Mouse (Mus musculus): ENCODE measurements at regions not wholly inside any gene's neighbourhood (a gene's known extent, or its start where the extent isn't known, plus 50 kb on each side); places are given as distances from the start of the nearest gene placed in this dataset.

GRCm38 (mm10) chr4:142785386-142785785 is 427.4 kb downstream of the Prdm2 start:
- no peak for DNase-seq (ENCODE audit: low spot score)

DNA sequence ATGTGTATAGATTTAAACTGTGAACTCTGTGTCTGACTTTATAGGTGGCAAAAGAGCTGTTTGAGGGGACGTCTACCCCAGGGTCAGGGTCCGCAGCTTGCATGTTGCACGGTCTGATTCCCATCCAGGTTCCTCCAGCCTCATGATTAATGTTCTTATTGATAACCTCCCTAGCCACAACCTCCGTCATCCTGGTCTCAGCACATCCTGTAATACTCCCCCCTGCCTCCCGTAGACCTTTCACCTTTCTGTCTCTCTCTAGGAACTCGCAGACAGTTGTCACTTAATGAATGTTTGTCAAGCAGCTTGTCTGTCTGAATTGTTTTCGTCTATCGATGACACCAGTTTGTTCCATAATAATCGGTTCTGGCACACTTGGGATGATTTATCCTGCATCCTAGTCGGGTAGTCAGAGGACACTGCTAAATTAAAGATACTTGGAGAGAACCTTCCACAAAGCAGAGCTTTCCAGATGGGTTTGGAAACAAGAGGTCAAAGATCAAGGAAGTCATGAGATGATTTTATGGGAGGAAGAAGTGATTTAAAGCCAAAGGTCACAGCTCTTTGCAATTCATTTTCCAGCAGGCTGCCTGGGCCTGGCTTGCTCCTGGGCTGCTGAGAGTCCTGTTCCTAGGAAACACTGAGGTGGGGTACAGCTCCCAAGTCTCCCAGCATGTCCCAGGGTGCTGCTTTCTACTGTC is 435.9 kb downstream of the Prdm2 start:
- no peak for DNase-seq (ENCODE audit: low spot score)

DNA sequence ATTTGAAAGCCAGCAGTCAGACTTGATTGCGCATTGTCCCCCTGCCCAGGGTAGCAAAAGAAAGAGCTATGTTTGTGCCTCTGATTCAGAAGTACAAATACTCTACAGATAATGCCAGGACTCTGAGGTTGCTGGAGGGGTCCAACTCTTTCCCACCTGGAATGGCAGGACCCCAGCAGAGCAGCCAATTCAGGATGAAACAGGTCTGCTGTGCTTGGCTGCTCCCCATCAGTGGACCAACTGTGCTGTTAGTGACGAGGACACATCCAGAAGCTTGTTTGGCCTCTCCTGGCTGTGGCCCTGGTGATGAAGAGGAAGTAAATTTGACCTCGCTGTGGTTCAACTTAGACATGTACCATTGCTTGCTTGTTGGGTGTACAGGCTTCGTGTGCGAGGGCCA is 437.8 kb downstream of the Prdm2 start:
- no peak for DNase-seq (ENCODE audit: low spot score)

DNA sequence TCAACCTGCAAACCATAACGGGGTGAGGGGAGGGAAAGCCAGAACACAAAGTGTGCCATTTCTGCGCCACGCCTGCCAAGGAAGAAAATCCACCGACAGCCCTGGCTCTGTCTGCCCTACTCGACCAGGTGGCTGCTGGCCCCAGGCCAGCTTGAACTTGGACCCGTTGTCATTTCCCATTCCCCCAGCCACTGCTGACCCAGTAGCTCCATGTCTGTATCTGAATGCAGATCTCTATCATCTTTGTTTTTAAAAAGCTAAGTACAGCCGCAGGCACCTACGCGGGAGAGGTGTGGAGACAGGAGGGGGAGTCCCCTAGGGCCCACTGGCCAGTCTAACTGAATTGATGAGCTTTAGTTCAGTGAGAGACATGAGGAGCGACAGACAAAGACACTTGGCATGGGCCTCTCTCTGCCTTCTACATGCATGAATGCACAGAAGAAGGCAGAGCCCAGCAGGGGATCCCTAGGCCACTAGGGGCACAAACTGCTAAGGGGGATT is 439.1 kb downstream of the Prdm2 start:
- no peak for DNase-seq (ENCODE audit: low spot score)

DNA sequence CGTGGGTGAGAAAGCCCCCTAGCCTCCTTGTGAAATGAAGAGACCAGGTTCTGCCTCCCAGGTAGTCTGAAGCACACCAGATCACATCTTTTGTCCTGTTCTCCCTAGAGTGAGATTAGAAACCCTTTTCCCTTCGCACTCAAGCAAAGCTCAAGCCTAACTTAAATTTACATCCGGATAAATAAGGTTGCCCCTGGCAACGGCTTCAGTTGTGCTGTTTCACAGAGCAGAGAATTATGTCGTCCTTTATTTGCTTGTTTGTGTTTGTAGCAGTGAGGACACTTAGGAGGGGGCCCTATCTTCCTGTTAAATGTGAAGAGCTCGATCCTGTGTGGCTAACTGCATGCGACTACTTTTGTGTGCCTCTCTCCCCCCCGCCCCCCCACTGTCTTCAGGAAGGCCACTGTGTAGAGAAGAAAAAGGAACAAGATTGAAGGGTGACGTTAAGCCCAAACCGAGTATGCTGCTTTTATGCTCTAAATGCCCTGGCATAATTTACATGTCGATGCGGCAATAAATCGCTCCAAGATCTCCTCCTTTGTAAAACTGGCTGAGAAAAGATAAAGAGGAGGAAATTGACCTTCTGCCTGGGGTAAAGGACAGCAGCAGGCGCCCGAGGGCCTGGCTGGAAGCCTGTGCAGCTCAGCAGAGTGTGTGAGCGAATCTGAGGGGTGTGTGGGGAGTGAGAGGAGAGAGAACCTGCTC is 439.9 kb downstream of the Prdm2 start:
- no peak for DNase-seq (ENCODE audit: low spot score)

- no peak for DNase-seq (ENCODE audit: low spot score)
Measured at GRCm38 (mm10) chr4:142771520-142772150, 441.2 kb downstream of the Prdm2 start.

DNA sequence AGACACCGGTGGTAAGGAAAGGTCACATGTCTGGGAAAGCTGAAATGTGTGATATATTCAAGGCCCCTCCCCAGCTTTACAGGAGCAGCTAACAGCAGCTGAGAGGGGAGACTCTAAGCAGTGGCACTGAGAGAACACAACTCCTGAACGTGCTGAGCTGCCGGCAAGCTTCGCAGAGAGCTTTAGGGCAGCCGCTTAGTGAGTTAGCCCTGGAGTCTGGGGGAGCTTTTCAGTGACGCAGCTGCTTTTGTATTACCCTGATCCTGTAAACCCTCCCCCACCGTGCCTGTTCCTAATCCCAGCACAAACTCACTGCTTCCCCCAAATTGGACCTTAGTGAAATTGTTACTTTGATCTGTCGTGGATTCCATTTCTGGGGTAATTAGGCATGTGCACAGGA is 442.6 kb downstream of the Prdm2 start:
- DNase-seq (ENCODE audit: low spot score): no peak

DNA sequence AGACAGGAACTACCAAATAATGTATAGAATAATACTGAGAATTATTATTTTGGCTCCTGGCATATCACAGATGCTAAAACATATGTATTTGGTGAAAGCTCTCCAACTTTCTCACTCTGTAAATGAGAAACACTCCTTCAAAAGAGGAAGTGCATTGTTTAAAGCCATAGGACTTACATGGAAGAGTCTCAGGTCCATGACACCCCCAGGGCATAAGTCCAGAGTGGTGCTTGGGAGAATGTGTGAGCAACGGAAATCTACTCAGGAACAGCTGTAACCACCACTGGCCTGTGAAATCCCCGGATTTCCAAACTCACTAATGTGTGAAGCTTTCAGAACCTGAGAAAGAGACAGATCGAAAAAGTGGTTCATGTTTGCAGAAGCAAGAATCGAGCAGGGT is 445.1 kb downstream of the Prdm2 start:
- DNase-seq (ENCODE audit: low spot score): no peak

DNA sequence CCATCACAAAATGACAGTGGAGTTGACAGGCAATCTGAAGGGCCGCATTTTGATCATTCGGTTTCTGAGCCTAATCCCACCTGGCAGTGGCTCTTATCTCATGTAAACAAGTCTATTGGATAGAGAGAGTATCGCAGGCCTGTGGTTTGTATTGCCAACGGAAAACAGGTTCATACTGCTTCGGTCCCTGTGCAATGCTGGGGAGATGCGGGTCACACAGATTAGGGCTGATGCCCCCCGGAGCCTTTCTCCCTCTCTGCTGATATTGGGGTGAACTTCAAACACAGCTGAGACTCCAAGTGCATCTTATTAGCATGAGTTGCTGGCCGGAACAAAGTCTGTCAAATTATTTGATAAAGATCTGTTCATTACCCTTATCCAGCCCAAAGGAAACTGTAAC is 451.2 kb downstream of the Prdm2 start:
- no peak for DNase-seq (ENCODE audit: low spot score)

DNA sequence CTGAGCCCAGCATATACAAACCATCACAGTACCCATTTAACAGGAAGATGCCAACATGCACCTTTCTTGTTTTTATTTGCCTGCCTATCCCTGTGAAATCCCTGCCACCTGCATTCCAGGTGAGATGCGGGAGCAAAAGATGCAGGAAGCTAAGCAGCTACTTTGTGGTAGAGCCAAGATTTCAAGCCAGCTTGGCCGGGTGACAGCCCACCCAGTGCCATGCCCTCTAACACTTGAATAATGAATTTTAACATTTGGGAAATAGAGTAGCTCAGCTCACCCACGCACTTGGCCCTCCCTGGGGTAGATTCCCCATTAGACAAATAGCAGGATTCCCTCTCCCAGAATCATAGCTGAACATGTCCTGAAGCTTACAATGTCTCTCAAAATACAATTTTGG is 454.7 kb downstream of the Prdm2 start:
- no peak for DNase-seq (ENCODE audit: low spot score)

- DNase-seq (ENCODE audit: low spot score): no peak
Measured at GRCm38 (mm10) chr4:142756332-142756731, 456.5 kb downstream of the Prdm2 start.

DNA sequence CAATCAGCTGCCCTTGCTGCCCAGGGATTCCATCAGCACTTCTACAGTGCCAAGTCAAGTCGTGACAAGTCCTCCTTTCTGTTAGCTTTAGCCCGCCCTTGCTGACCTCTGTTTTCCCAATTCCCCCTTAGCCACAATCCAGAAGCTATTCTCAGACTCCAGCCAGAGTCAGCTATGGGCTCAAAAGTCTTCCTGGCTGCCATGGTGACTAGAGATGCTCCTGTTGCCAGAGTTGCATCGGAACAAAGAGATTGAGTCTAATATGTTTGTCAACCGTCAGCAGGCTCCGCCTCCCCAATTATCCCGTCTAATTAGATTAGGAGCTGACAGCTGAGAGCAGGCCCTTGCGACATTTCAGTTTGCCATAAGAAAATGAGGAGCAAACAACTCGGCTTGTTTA is 462.9 kb downstream of the Prdm2 start:
- no peak for DNase-seq (ENCODE audit: low spot score)

DNA sequence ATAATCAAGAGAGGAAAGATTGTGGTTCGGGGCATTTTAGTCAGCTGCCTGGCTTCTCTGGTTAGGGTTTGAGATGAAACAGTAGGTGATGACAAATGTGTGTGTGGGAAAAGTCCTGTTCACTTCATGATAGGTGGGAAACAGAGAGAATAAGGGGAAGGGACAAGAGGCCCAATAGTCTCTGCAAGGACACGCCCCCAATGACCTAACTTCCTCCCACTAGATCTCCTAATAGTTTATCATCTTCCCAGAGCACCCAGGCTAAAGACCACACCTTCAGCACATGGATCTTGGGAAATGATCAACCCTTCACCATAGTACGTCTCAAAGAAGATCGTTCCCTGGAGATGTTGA is 484.3 kb upstream of the Kazn start:
- DNase-seq (ENCODE audit: low spot score): no peak

DNA sequence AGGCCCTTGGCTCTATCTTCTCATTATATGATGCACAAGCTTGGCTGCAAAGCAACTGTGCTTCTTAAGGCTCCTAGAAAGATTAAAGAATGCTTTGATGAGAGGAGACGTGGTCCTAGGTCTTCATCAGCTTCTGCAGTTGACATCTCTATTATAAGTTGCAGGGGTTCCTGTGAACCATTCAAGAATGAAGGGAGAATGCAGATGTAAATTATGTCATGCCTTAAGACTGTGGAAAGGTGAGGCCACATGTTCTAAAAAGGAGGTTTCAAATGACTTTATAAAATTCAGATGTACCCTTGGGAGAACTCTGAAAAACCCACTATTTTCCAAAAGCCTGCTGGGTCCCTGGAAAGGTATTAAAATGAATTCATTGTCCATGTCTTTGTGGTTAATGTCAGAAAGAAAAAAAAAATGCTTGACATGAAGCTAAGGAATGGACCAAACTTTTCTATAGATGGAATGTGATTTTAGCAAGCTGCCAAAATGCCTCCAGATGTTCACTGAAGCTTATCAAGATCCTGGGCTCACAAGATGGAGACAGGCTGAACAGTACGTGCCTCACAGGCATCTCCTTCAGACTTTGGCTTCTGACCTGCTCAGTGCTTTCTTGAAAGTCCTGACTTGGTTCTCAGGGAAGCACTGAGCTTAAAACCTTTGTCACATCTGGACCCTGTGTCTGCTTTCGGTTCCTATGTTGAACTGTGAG is 483.8 kb upstream of the Kazn start:
- DNase-seq (ENCODE audit: low spot score): no peak

DNA sequence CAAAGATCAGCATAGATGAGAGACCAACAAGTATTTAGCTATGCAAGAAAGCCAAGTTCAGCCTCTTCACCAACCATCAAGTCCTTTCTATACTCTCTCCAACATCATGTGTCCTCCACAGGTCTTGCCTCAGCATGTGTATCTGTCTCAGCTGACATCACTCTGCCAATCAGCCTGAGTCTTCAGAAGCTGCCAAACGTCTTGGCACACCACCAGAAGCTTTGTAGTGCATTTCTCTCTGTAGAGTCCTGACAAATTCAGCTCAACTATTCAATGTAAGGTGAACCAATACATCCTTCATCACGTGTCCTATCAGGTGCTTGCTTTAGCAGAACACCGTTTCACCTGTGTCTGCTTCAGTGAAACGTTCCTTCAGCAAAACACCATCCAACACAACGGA is 462.4 kb upstream of the Kazn start:
- DNase-seq (ENCODE audit: low spot score): no peak

GRCm38 (mm10) chr4:142694926-142695325 is 455.7 kb upstream of the Kazn start:
- no peak for DNase-seq (ENCODE audit: low spot score)

GRCm38 (mm10) chr4:142688241-142688640 is 449.0 kb upstream of the Kazn start:
- no peak for DNase-seq (ENCODE audit: low spot score)

- DNase-seq (ENCODE audit: low spot score): no peak
Measured at GRCm38 (mm10) chr4:142677426-142677825, 438.2 kb upstream of the Kazn start.

- DNase-seq (ENCODE audit: low spot score): no peak
Measured at GRCm38 (mm10) chr4:142674641-142675465, 435.7 kb upstream of the Kazn start.

- DNase-seq (ENCODE audit: low spot score): no peak
Measured at GRCm38 (mm10) chr4:142671872-142672458, 432.8 kb upstream of the Kazn start.

DNA sequence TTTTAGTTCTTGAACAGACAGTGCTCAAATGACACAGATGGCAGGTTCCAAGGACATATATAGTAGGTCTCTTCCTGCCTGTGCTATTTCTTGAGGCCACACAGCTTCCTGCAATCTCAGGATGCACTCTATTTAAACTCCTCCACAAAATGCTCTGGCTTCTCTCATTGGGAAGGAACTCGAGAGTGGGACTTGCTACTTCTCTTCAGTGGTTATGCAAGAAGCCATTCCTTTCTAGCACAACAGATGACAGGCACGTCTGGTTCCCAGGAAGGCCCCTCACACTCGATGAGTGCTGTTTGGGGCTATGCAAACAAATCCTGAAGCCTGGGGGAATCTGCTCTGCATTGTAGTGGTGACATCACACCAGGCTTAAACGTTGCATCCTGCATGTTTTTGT is 425.6 kb upstream of the Kazn start:
- DNase-seq (ENCODE audit: low spot score): no peak

Data from thymus, postnatal 0 days (tissue).